Mouse (Mus musculus): ENCODE results near the gene Rmnd5b.

GRCm38 (mm10) chr11:51673291-51673690, 37.6 kb upstream of the Rmnd5b start:
- no peak for TF ChIP-seq MYOG (IDR thresholded peaks at IDR 0.05; ENCODE audit: control insufficient read depth, extremely low read depth, insufficient read length)
- no peak for TF ChIP-seq CTCF (IDR thresholded peaks at IDR 0.05; ENCODE audit: control insufficient read depth, insufficient read depth, insufficient read length)
- no peak for TF ChIP-seq USF1 (IDR thresholded peaks at IDR 0.05; ENCODE audit: low read depth)

All from C2C12 (cell line).